Mouse (Mus musculus) limb, embryonic 14.5 days (tissue): ENCODE measurements around the gene Magi1. TPM values are rescaled to one million over a fixed set of nuclear protein-coding genes. Genes with fewer than 3 reads are reported as not detected.

ENCODE experiments used
- ATAC-seq: fragments of 200-750 bp; cut with Nextera tagmentation; 2 replicates; pipeline ENCODE4 v1.8.0; 2017; ENCODE audit warnings: low read depth, moderate number of reproducible peaks, moderate TSS enrichment; ENCODE audit not compliant: low FRiP score
- DNase-seq: peaks from one replicate; pipeline ENCODE4 v3.0.0-alpha.2; 2015; ENCODE audit warnings: low spot score
- H3K27ac ChIP-seq: fragments of 300-500 bp; sonication (generic); replicated peaks from 2 replicates; pipeline ENCODE4 v1.5.1; 2014; ENCODE audit warnings: low read depth, mild to moderate bottlenecking, low read length, moderate library complexity, mixed read lengths
- H3K27me3 ChIP-seq: fragments of 300-500 bp; sonication (generic); 2 replicates; pipeline ENCODE4 v1.6.1; 2014; ENCODE audit warnings: low read length, mixed read lengths; ENCODE audit not compliant: control insufficient read depth, insufficient read depth
- H3K36me3 ChIP-seq: fragments of 300-500 bp; sonication (generic); 2 replicates; pipeline ENCODE4 v1.6.1; 2014; ENCODE audit warnings: mild to moderate bottlenecking, low read length, moderate library complexity, mixed read lengths; ENCODE audit not compliant: control insufficient read depth, insufficient read depth
- H3K4me1 ChIP-seq: fragments of 300-500 bp; sonication (generic); 2 replicates; pipeline ENCODE4 v1.6.1; 2014; ENCODE audit warnings: antibody characterized with exemption, low read length, mixed read lengths; ENCODE audit not compliant: control insufficient read depth, insufficient read depth
- H3K4me2 ChIP-seq: fragments of 300-500 bp; sonication (generic); replicated peaks from 2 replicates; pipeline ENCODE4 v1.6.1; 2014; ENCODE audit warnings: low read depth, mild to moderate bottlenecking, low read length, moderate library complexity; ENCODE audit not compliant: severe bottlenecking
- H3K4me3 ChIP-seq: fragments of 300-500 bp; sonication (generic); replicated peaks from 2 replicates; pipeline ENCODE4 v1.5.1; 2014; ENCODE audit warnings: low read length
- H3K9ac ChIP-seq: fragments of 300-500 bp; sonication (generic); 2 replicates; pipeline ENCODE4 v1.6.1; 2014; ENCODE audit warnings: mild to moderate bottlenecking, low read depth, low read length, moderate library complexity; ENCODE audit not compliant: severe bottlenecking
- H3K9me3 ChIP-seq: fragments of 300-500 bp; sonication (generic); 2 replicates; pipeline ENCODE4 v1.6.1; 2016; ENCODE audit warnings: low read length; ENCODE audit not compliant: control insufficient read depth
- POLR2A ChIP-seq: fragments of 200-500 bp; IDR thresholded peaks from 2 replicates; pipeline ENCODE4 v1.8.0; 2012; ENCODE audit warnings: inconsistent platforms, mild to moderate bottlenecking, moderate library complexity, borderline replicate concordance; ENCODE audit not compliant: insufficient read depth, insufficient read length; ENCODE audit errors: extremely low read depth
- WGBS: fragments of 180-500 bp; shearing (Covaris S2); extraction: QIAGEN DNeasy Blood & Tissue Kit; methylation state at CpG from one replicate; pipeline ENCODE4 v1.1.7; 2014; 5-methylcytosine and 5-hydroxymethylcytosine counted together
- polyA plus RNA-seq, 2 experiments: library from polyadenylated mRNA; depleted of rRNA in 1 of 2; stranded (reverse) in 1 of 2; unstranded in 1 of 2; fragments of >200 nt; fragmentation: Nextera tagmentation in 1 of 2; extraction: Ambion mirVana in 1 of 2; gene quantifications; 2 replicates each; pipeline versions ENCODE4 v1.2.1 to v1.2.3; 2012 to 2014

The Magi1 gene
- polyA plus RNA-seq, 2 experiments, result 9.7 to 15.0 TPM

GRCm38 (mm10) chr6:94303512-94303911, 19.8 kb upstream of the Magi1 start:
- H3K27ac ChIP-seq, result no peak overlapping the region
- DNase-seq (no peak), ATAC-seq (no peak)
- no peak overlapping the region for H3K4me2 ChIP-seq
- WGBS, result 53% methylated on average over 6 of the region's 6 CpGs
- no peak overlapping the region for H3K9ac ChIP-seq
- no peaks in the 10 kb centered on the region for H3K9me3 ChIP-seq
- H3K4me3 ChIP-seq, result no peak overlapping the region
- no peak for TF ChIP-seq POLR2A
- no peaks in the 10 kb centered on the region for H3K36me3 ChIP-seq
- H3K27me3 ChIP-seq, result no peaks in the 10 kb centered on the region
- peaks cover 3% of the 10 kb centered on the region; the same call in 1 of the 2 replicates for H3K4me1 ChIP-seq

GRCm38 (mm10) chr6:94301804-94302203, 18.1 kb upstream of the Magi1 start:
- Histone ChIP-seq H3K27me3 (no peaks in the 10 kb centered on the region), H3K27ac (no peak overlapping the region), H3K9ac (no peak overlapping the region), H3K36me3 (no peaks in the 10 kb centered on the region), H3K4me2 (no peak overlapping the region), H3K4me3 (no peak overlapping the region), H3K4me1 (no peaks in the 10 kb centered on the region), H3K9me3 (no peaks in the 10 kb centered on the region)
- DNase-seq (no peak), ATAC-seq (no peak)
- WGBS, result 92% methylated on average over 10 of the region's 10 CpGs
- no peak for TF ChIP-seq POLR2A

GRCm38 (mm10) chr6:94300562-94300961, 16.8 kb upstream of the Magi1 start:
- WGBS, result 77% methylated on average over 3 of the region's 3 CpGs
- no peak for ATAC-seq
- Histone ChIP-seq H3K36me3 (no peaks in the 10 kb centered on the region), H3K27me3 (no peaks in the 10 kb centered on the region), H3K4me3 (no peak overlapping the region), H3K9me3 (no peaks in the 10 kb centered on the region), H3K27ac (no peak overlapping the region), H3K4me1 (no peaks in the 10 kb centered on the region), H3K4me2 (no peak overlapping the region), H3K9ac (no peak overlapping the region)
- no peak for DNase-seq
- no peak for TF ChIP-seq POLR2A

- ATAC-seq, result no peak
- H3K4me1 ChIP-seq, result 0 out of 2 replicates have a peak, but pooled peaks cover 4% of the 10 kb centered on the region
- TF ChIP-seq POLR2A, result no peak
- no peak for DNase-seq
- no peak overlapping the region for H3K4me2 ChIP-seq
- no peaks in the 10 kb centered on the region for H3K27me3 ChIP-seq
- no peaks in the 10 kb centered on the region for H3K36me3 ChIP-seq
- H3K27ac ChIP-seq, result no peak overlapping the region
- no peak overlapping the region for H3K4me3 ChIP-seq
- peaks cover 6% of the 10 kb centered on the region for H3K9me3 ChIP-seq
- no peak overlapping the region for H3K9ac ChIP-seq
These were observed 3.7 kb upstream of the Magi1 start for GRCm38 (mm10) chr6:94287387-94287786.

GRCm38 (mm10) chr6:94286555-94286954, 2.8 kb upstream of the Magi1 start:
- Histone ChIP-seq H3K4me1 (peaks cover 9% of the 10 kb centered on the region), H3K36me3 (no peaks in the 10 kb centered on the region)

More at GRCm38 (mm10) chr6:94286555-94286954, 2.8 kb upstream of the Magi1 start:
- TF ChIP-seq POLR2A, result no peak
- Histone ChIP-seq H3K4me2 (no peak overlapping the region), H3K27me3 (no peaks in the 10 kb centered on the region), H3K27ac (no peak overlapping the region), H3K4me3 (no peak overlapping the region), H3K9me3 (peaks cover 6% of the 10 kb centered on the region), H3K9ac (no peak overlapping the region)
- DNase-seq (no peak), ATAC-seq (no peak)
- 82% methylated on average over 2 of the region's 2 CpGs for WGBS
